In genomic region chr8:126528434-126529080, GRCm38 (mm10) we compare ENCODE assay signal across 15 mouse cellular contexts. TPM values are rescaled to one million over a fixed set of nuclear protein-coding genes. Genes with fewer than 3 reads are reported as not detected.
DNase-seq lines count a peak whose midpoint lies in the region; TF ChIP-seq lines count a peak whose summit lies in the region.
"Had no signal": no experiment of that assay in that cellular context is flagged by ENCODE, and none has a peak within 500 bp of the region (broad histone marks: within the 10 kb centered on the region; RNA-seq: fewer than 3 reads in every experiment).

No protein-coding gene starts in this region.

- H3K4me1 ChIP-seq in heart, adult 2 months (ENCODE audit: control insufficient read depth, insufficient read depth, low read length), result peaks cover 38% of the 10 kb centered on the region
- H3K4me1 ChIP-seq in cortical plate, adult 2 months (ENCODE audit: control insufficient read depth, insufficient read depth, low read length), result peaks cover 14% of the 10 kb centered on the region
- peaks cover 50% of the 10 kb centered on the region for H3K4me1 ChIP-seq in olfactory bulb, adult 2 months (ENCODE audit: control insufficient read depth, insufficient read depth, low read length)
- H3K4me1 ChIP-seq: liver, embryonic 15.5 days had no signal

- H3K79me2 ChIP-seq in heart, adult 2 months (replicated peaks; ENCODE audit: control insufficient read depth, insufficient read depth, low read length), result no peaks in the 10 kb centered on the region

- DNase-seq in heart, adult 2 months, result peak in 1 of 2 experiments; percentile 46
- no peak for DNase-seq in heart, adult 18-20 months
- DNase-seq in left cerebral cortex, adult 2 months (ENCODE audit: extremely low spot score in 1 of 2, low spot score in 2 of 2), result peak in 1 of 2 experiments; percentile 42
- DNase-seq in left cerebral cortex, postnatal 4 days, result no peak
- DNase-seq in thymus, postnatal 10 days (ENCODE audit: low spot score in 2 of 2), result no peak
- DNase-seq in liver, result no peak
- DNase-seq: lung, postnatal 36 days; thymus, postnatal 14 days had no signal

- H3K36me3 ChIP-seq in heart, adult 2 months (ENCODE audit: control insufficient read depth, insufficient read depth, low read length), result peaks cover 12% of the 10 kb centered on the region; the same call in 1 of the 2 replicates
- H3K36me3 ChIP-seq: G1E; hindbrain, embryonic 13.5 days; intestine, embryonic 15.5 days; limb, embryonic 10.5 days; liver, embryonic 15.5 days had no signal

- no peak for TF ChIP-seq CTCF in heart, adult 2 months (IDR thresholded peaks at IDR 0.05)
- no peak for TF ChIP-seq CTCF in left cerebral cortex, adult 2 months (IDR thresholded peaks at IDR 0.05)
- TF ChIP-seq CTCF in cortical plate, adult 2 months (IDR thresholded peaks at IDR 0.05; ENCODE audit: extremely low read depth, insufficient read depth, low read length), result no peak
- TF ChIP-seq CTCF in olfactory bulb, adult 2 months (IDR thresholded peaks at IDR 0.05; ENCODE audit: insufficient read depth, low read depth, low read length), result no peak

- TF ChIP-seq POLR2A in heart, adult 2 months (IDR thresholded peaks at IDR 0.05; ENCODE audit: insufficient read depth, low read depth, low read length), result no peak
- no peak for TF ChIP-seq POLR2A in cortical plate, adult 2 months (IDR thresholded peaks at IDR 0.05; ENCODE audit: extremely low read depth, insufficient read depth, low read length)
- TF ChIP-seq POLR2A in olfactory bulb, adult 2 months (IDR thresholded peaks at IDR 0.05; ENCODE audit: insufficient read depth, low read depth, low read length), result no peak

- intact Hi-C loops in heart, adult 2 months (cut with DNase I), result no loop called here
- intact Hi-C loops in left cerebral cortex, adult 2 months (cut with DNase I), result no loop called here
- intact Hi-C loops in left cerebral cortex, postnatal 4 days (cut with DNase I), result loop anchor here (10.0 kb wide), 1 partner anchor 226 kb away; no protein-coding TSS in a partner anchor

- peak overlapping the region; percentile 91 for H3K27ac ChIP-seq in heart, adult 2 months
- peak overlapping the region; percentile 7; the same call in 1 of the 2 replicates for H3K27ac ChIP-seq in left cerebral cortex, adult 2 months
- 0 out of 2 replicates have a peak overlapping the region, but pooled peaks have one; percentile 19 for H3K27ac ChIP-seq in cortical plate, adult 2 months (ENCODE audit: insufficient read depth, low read length)
- peak overlapping the region; percentile 19; the same call in 1 of the 2 replicates for H3K27ac ChIP-seq in olfactory bulb, adult 2 months (ENCODE audit: insufficient read depth, low read depth, low read length)
- H3K27ac ChIP-seq: hindbrain, embryonic 13.5 days; intestine, embryonic 15.5 days; limb, embryonic 10.5 days; liver, embryonic 15.5 days had no signal

- H3K27me3 ChIP-seq in heart, adult 2 months (ENCODE audit: control insufficient read depth, insufficient read depth, low read length), result no peaks in the 10 kb centered on the region
- H3K27me3 ChIP-seq: intestine, embryonic 15.5 days; liver, embryonic 15.5 days had no signal

- no peak overlapping the region for H3K9ac ChIP-seq in heart, adult 2 months (ENCODE audit: low read depth, low read length)
- H3K9ac ChIP-seq: hindbrain, embryonic 13.5 days; intestine, embryonic 15.5 days; liver, embryonic 15.5 days had no signal

- H3K4me3 ChIP-seq in heart, adult 2 months, result no peak overlapping the region
- H3K4me3 ChIP-seq in left cerebral cortex, adult 2 months, result no peak overlapping the region
- no peak overlapping the region for H3K4me3 ChIP-seq in cortical plate, adult 2 months (ENCODE audit: insufficient read depth, low read length)
- no peak overlapping the region for H3K4me3 ChIP-seq in olfactory bulb, adult 2 months (ENCODE audit: insufficient read depth, low read depth, low read length)
- H3K4me3 ChIP-seq: hindbrain, embryonic 13.5 days; intestine, embryonic 15.5 days; limb, embryonic 10.5 days; liver, embryonic 15.5 days had no signal

- WGBS in heart, adult 2 months, result 79% methylated on average over 9 of the region's 9 CpGs
- WGBS in olfactory bulb, adult 2 months, result 36% methylated on average over 9 of the region's 9 CpGs

- no peak for TF ChIP-seq EP300 in heart, adult 2 months (IDR thresholded peaks at IDR 0.05; ENCODE audit: insufficient read depth, low read depth, low read length)

RNA-seq across cellular contexts. Expression of gene Tarbp1, which starts 53.7 kb away (rescaled TPM):
- total RNA-seq in heart, adult 2 months (2021), result 1 to 10 TPM; 3.9 to 4.0 TPM
- polyA plus RNA-seq in heart, adult 2 months (2012; rRNA removed), result 2.5 and 4.9 TPM in 2 replicates
- total RNA-seq in heart, adult 18-20 months (2021), result 1 to 10 TPM; 4.2 to 4.6 TPM
- 1 to 10 TPM; 4.2 to 4.6 TPM for total RNA-seq in left cerebral cortex, adult 2 months (2021)
- 1 to 10 TPM; 4.8 to 4.9 TPM for total RNA-seq in left cerebral cortex, postnatal 4 days (2021)
- polyA plus RNA-seq in cortical plate, adult 2 months (2012; rRNA removed), result 5.5 and 6.2 TPM in 2 replicates
- not detected in 2 replicates for polyA plus RNA-seq in olfactory bulb, adult 2 months (2012; ENCODE audit: insufficient read depth, insufficient read length, low replicate concordance, missing spikeins)

Comparison
In these comparisons a context has a peak if more than half of its experiments do, and no peak if none do; other contexts are left out.
1. H3K27ac ChIP-seq: peak in every context shown above with its lines; median percentile 91 in heart, adult 2 months; 19 in cortical plate, adult 2 months; 19 in olfactory bulb, adult 2 months; 7 in left cerebral cortex, adult 2 months.